Mouse (Mus musculus): ENCODE measurements at regions not wholly inside any gene's neighbourhood (a gene's known extent, or its start where the extent isn't known, plus 50 kb on each side); places are given as distances from the start of the nearest gene placed in this dataset.
A peak's percentile ranks its signal among the peaks of the same experiment; 100 is the strongest.

- no peak for DNase-seq (ENCODE audit: low spot score)
Observed at GRCm38 (mm10) chr14:89988983-89989382, 1517.8 kb upstream of the Pcdh20 start.

GRCm38 (mm10) chr14:89986072-89986471 is 1514.9 kb upstream of the Pcdh20 start:
- DNase-seq (ENCODE audit: low spot score), result no peak

GRCm38 (mm10) chr14:89985630-89986029 is 1514.4 kb upstream of the Pcdh20 start:
- DNase-seq (ENCODE audit: low spot score), result peak; percentile 8
